Mouse (Mus musculus) olfactory bulb, adult 2 months (tissue): Measurements from ENCODE around the gene Slc25a54.

ENCODE experiments used
- CTCF ChIP-seq: fragments of 200-500 bp; IDR thresholded peaks from 2 replicates; pipeline ENCODE4 v1.5.1; 2012; ENCODE audit warnings: low read depth, mild to moderate bottlenecking, low read length, moderate library complexity; ENCODE audit not compliant: insufficient read depth
- POLR2A ChIP-seq: fragments of 200-500 bp; IDR thresholded peaks from 2 replicates; pipeline ENCODE4 v1.6.1; 2012; ENCODE audit warnings: mild to moderate bottlenecking, low read depth, low read length, moderate library complexity; ENCODE audit not compliant: insufficient read depth

GRCm38 (mm10) chr3:109124091-109124490 lies 43.8 kb downstream of the Slc25a54 start:
- no peak for TF ChIP-seq POLR2A
- TF ChIP-seq CTCF = no peak
